Mouse (Mus musculus) brain, embryonic 18.5 days (tissue): ENCODE results near the gene Pik3ca.
A peak's percentile ranks its signal among the peaks of the same experiment; 100 is the strongest.

Experiments used
- DNase-seq: peaks from one replicate; pipeline ENCODE4 v3.0.0-alpha.2; 2012; ENCODE audit warnings: low read depth, low spot score

Gene Pik3ca

GRCm38 (mm10) chr3:32397461-32398174 lies at the start of gene Pik3ca:
Gene Pik3ca, plus strand, starts transcription at chr3:32397671.
- peak; percentile 14 for DNase-seq

GRCm38 (mm10) chr3:32347881-32348280 lies 49.6 kb upstream of the Pik3ca start:
- DNase-seq = no peak

GRCm38 (mm10) chr3:32361221-32361620 lies 36.2 kb upstream of the Pik3ca start:
- no peak for DNase-seq

GRCm38 (mm10) chr3:32364195-32364594 lies 33.3 kb upstream of the Pik3ca start:
- DNase-seq = no peak

- DNase-seq = no peak
These were observed 32.5 kb upstream of the Pik3ca start for GRCm38 (mm10) chr3:32364841-32365545.

- DNase-seq = no peak
These were observed 31.8 kb upstream of the Pik3ca start, which contains the start of gene Zmat3 for GRCm38 (mm10) chr3:32365546-32366245. Gene Zmat3, minus strand, starts transcription at chr3:32366014.

- DNase-seq = no peak
These were observed 31.2 kb upstream of the Pik3ca start for GRCm38 (mm10) chr3:32366246-32366734.

GRCm38 (mm10) chr3:32367516-32367915 lies 30.0 kb upstream of the Pik3ca start:
- no peak for DNase-seq

- DNase-seq = no peak
These were observed 25.5 kb upstream of the Pik3ca start for GRCm38 (mm10) chr3:32371957-32372356.

GRCm38 (mm10) chr3:32372470-32372869 lies 25.0 kb upstream of the Pik3ca start:
- no peak for DNase-seq

GRCm38 (mm10) chr3:32373236-32373635 lies 24.2 kb upstream of the Pik3ca start:
- no peak for DNase-seq

GRCm38 (mm10) chr3:32379891-32380290 lies 17.6 kb upstream of the Pik3ca start:
- DNase-seq = no peak

- DNase-seq = no peak
These were observed 15.9 kb upstream of the Pik3ca start for GRCm38 (mm10) chr3:32381556-32381955.

GRCm38 (mm10) chr3:32392841-32393240 lies 4.6 kb upstream of the Pik3ca start:
- no peak for DNase-seq

GRCm38 (mm10) chr3:32393986-32394385 lies 3.5 kb upstream of the Pik3ca start:
- no peak for DNase-seq

- DNase-seq = no peak
These were observed 1.5 kb upstream of the Pik3ca start for GRCm38 (mm10) chr3:32395771-32396551.

- peak; percentile 98 for DNase-seq
These were observed 544 bp upstream of the Pik3ca start for GRCm38 (mm10) chr3:32396794-32397460.

- DNase-seq = no peak
These were observed 686 bp downstream of the Pik3ca start for GRCm38 (mm10) chr3:32398175-32398538.

- no peak for DNase-seq
These were observed 1.2 kb downstream of the Pik3ca start for GRCm38 (mm10) chr3:32398623-32399022.

GRCm38 (mm10) chr3:32399381-32399780 lies 1.9 kb downstream of the Pik3ca start:
- DNase-seq = no peak

- DNase-seq = no peak
These were observed 2.5 kb downstream of the Pik3ca start for GRCm38 (mm10) chr3:32399931-32400330.
